Mouse (Mus musculus) ES-Bruce4 (cell line): ENCODE results near the gene Pold3.

Experiments
- CTCF ChIP-seq: IDR thresholded peaks from one replicate; pipeline ENCODE4 v1.8.1; 2011; ENCODE audit warnings: low read depth, low read length
- EP300 ChIP-seq: IDR thresholded peaks from 2 replicates; pipeline ENCODE4 v1.6.1; 2011; ENCODE audit warnings: low read depth, low read length; ENCODE audit not compliant: insufficient read depth
- POLR2A ChIP-seq: IDR thresholded peaks from one replicate; pipeline ENCODE4 v1.8.1; 2011; ENCODE audit warnings: low read length; ENCODE audit not compliant: insufficient read depth

- TF ChIP-seq CTCF (no peak), POLR2A (no peak), EP300 (no peak)
Measured at GRCm38 (mm10) chr7:100082836-100083235, 38.5 kb downstream of the Pold3 start.
